Mouse (Mus musculus) retina, postnatal 7 days (tissue): ENCODE measurements around the gene Hp1bp3.

ENCODE experiments used
- DNase-seq: peaks from one replicate; pipeline ENCODE4 v3.0.0-alpha.2; 2012; ENCODE audit warnings: low read depth, low spot score

Gene Hp1bp3

GRCm38 (mm10) chr4:138222396-138222795 lies 6.3 kb downstream of the Hp1bp3 start:
- DNase-seq, result no peak

- DNase-seq, result no peak
Measured at GRCm38 (mm10) chr4:138223623-138224022, 7.5 kb downstream of the Hp1bp3 start.

DNA sequence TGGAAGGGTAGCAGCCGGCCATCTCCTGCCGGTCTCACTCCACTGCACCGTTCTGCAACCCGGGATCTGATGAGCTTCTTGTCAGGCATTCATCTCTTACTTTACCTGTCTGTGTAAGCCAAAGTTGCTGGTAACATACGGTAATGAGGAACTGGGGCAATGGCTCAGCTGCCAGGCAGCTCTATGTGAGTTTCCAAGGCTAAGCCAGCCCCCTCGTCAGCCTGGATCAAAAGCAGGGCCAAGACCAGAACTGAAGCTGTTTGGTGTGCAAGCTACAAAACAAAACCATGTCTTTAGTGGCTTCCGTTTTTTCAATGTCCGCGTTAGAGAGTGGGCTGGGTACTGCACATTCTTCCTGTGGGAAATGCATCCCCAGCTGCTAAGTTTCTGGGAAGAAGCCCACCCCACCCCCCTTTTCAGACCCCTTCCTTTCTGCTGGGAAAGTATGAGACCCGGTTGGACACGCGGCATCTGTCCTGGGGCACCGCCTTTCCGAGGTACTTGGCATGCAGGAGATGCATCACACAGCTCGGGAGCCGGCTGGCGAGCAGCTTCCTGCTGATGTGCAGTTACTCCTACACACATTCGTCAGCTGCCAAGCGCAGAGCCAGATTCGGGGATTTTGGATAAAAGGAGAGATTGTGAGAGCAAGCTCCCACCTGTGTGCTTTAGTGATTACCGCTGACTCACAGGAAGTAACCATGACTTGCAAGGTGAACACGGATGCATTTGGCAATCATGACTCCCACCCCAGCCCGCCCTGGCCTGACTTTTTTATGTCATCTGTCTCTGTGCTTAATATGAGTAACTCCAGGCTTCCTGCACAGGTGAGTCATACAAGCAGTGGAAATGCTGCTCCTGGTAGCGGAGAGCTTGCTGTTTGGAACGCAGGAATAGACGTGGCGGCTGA lies 30.9 kb downstream of the Hp1bp3 start:
- DNase-seq, result no peak

- DNase-seq, result peak; percentile 65
Measured at GRCm38 (mm10) chr4:138250088-138250960, 34.2 kb downstream of the Hp1bp3 start, which contains the start of the genes Sh2d5 and Kif17. TSS of gene Sh2d5 (plus strand) at chr4:138250403. TSS of gene Kif17 (plus strand) at chr4:138250435.

DNA sequence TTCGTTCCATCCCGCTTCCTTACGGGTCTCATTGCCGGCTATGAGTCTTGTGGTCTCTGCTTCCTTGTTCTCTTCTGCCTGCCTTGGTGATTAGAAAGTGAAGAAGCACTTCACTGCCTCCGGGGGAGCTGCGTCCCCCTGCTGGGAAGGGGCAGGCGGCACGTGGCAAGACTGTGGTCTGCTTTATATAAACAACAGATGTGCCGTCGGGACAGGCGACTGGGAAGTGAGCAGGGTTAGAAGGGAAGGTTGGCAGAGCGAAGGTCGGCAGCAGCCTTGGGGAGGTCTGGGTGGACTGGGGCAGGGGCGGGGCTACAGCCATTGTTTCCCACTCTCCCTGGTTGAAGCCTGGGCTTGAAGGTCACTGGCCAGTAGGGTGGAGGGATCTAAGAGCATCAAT lies 35.7 kb downstream of the Hp1bp3 start:
- no peak for DNase-seq

- no peak for DNase-seq
Measured at GRCm38 (mm10) chr4:138252231-138252630, 36.1 kb downstream of the Hp1bp3 start.

DNA sequence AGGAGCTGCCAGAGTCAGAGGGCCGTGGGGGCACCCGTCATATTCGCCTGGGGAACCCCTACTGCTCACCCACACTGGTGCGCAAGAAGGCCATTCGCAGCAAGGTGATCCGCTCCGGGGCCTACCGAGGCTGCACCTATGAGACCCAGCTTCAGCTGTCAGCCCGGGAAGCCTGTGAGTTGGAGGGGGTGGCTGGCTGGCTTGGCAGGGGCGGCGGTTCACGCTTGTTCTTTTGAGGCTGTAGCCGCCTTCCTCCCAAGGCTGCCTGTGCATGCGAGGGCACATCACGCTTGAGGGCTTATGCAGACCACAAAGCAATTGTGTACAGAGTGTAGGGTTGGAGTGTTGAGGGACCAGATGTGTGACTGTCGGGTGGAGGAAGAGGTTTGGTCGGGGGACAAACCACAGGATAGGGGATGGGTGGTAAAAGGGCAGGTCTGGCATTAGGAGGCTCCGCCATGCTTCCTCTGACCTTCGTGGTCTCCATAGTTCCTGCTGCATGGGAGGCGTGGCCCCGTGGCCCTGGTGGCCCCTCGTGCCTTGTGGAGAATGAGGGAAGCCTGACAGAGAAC lies 41.1 kb downstream of the Hp1bp3 start:
- DNase-seq, result no peak

GRCm38 (mm10) chr4:138258663-138259062 lies 42.6 kb downstream of the Hp1bp3 start:
- DNase-seq, result no peak

DNA sequence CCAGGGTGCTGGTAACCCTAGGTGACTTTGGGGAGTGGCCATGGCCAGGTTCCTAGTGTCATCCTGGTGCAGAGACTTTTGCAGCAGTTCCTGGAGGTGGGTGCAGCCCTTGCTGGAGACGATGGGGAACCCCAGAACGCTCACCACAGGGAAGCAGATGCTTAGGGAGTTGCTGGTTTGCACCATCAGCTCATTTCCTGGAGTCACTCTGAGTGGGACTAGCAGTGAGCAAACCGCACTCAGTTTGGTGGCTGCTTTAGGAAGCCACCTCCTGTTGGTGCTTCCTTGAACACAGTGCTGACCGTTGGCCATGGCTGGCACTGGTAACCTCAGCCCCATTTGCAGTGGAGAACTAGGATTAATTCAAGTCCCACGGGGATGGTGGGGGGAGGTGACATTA lies 43.4 kb downstream of the Hp1bp3 start:
- DNase-seq, result no peak

DNA sequence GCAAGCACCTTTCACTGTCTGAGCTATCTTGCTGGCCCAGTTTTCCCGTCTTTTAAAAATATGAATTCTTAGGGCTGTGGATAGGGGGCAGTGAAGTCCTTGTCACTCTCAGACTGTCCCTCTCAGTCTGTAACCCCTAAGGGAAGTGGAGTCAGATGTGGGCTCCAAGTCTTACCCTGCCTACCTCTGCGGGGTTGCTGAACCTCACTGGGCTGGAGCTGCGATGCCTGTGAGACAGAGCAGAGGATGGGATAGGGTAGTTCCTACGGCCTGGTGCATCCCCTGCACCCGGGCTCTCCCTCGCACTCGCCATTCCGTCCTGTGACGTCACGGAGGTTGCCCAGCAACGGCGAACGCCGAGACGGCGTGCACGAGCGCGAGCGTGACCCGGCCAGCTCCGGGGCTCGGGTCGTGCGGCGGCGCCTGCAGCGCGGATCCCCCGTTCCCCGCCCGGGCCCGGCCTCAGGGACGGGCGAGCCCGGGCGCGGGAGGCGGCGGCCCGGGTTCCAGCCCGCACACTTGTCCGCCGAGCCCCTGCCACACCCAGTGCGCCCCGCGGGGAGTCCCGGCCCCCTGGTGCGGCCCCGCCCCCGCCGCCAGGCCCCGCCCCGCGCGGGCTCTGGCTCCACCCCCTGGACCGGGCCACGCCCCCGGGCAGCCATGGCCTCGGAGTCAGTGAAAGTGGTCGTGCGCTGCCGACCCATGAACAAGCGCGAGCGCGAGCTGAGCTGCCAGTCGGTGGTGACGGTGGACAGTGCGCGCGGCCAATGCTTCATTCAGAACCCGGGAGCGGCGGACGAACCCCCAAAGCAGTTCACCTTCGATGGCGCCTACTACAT lies 46.0 kb downstream of the Hp1bp3 start:
- DNase-seq, result peak; percentile 73

DNA sequence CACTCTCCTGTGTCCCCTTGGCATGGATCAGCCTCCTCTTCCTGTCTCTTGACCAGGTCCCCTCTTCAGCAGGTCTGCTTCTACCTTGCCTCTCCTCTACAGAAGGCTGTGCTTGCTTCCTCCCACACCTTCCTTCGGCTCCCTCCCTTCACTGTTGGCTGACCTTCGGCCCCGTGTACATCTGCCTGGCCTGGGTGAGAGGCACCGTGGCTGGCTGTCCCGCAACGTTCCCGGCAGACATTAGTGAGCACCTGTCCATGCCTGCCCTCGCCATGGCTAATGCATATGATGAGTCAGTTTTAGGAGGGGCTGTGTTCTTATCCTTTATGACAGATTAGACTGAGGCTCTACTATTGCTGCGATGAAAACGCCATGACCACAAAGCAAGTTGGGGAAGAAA lies 51.8 kb downstream of the Hp1bp3 start:
- DNase-seq, result no peak

DNA sequence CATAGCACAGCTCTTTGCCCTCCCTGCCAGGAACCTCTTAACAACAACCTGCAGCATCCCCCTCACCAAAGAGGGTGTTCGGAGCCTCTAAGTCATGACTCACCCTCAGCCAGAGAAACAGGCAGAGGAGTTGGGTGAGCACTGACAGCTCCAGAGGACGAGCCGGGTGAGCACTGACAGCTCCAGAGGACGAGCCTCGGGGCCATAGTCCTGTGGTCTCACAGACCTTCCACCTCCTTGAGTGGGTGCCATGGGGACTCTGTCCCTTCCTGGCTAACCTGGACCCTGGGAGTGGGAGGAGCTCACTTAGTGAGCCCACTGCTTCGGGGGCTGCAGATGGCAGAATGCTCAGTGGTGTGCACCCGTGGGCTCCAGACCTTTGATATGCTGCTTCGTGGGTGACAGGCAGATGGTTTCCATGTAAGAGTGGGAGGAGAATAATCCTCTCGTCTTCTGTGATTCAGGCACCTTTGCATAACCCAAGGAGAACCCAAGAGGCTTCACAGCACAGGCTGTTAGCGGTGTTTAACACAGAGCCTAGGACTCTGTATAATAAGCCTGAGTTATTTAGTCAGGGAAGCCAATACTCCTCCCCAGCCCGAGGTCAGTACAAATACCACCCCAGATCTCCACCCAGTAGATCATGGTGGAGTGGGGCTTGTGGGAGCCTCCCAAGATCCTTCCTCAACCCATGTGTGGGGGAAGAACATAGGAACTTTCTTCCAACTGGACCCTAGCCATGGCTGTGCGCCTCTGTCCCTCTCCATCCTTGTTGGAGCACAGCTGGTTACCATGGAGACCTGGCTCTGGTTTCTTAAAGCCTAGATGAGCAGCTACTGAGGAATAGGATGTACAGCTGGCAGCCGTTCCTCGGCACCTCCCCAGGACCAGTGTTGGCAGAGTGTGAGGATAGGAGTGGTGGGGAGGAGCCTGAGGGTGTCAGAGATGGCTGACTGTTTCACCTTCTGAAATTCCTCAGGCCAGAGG lies 56.2 kb downstream of the Hp1bp3 start:
- no peak for DNase-seq

GRCm38 (mm10) chr4:138278346-138278745 lies 62.2 kb downstream of the Hp1bp3 start:
- no peak for DNase-seq

- peak; percentile 80 for DNase-seq
Measured at GRCm38 (mm10) chr4:138282834-138283233, 66.7 kb downstream of the Hp1bp3 start.

DNA sequence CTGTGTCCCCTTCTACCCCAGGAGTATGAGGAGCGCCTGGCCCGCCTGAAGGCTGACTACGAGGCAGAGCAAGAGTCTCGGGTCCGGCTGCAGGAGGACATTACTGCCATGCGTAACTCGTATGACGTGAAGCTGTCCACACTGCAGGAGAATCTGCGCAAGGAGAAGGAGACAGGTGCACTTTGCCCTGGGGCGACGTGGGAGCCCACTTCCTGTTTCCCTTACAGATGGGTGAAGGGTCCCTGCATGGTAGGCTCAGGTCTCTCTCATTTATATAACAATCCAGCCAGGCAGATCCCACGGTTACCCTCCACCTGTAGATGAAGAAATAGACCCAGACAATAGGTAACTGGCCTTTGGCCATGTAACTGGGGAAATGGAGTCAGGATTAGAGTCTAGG lies 70.3 kb downstream of the Hp1bp3 start:
- DNase-seq, result no peak

- no peak for DNase-seq
Measured at GRCm38 (mm10) chr4:138288691-138289090, 72.6 kb downstream of the Hp1bp3 start.

DNA sequence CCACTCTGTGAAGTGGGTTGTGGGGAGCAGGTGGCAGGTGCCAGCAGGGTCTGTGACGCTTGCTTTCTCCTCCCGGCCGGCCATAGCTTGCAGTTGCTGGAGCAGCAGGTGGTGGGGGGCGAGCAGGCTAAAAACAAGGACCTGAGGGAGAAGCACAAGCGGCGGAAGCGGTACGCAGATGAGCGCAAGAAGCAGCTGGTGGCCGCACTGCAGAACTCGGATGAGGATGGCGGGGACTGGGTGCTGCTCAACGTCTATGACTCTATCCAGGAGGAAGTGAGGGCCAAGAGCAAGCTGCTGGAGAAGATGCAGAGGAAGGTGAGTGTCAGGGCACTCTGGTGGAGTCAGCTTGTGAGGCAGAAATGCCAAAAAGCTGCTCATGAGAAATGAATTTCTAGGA lies 75.9 kb downstream of the Hp1bp3 start:
- DNase-seq, result no peak

DNA sequence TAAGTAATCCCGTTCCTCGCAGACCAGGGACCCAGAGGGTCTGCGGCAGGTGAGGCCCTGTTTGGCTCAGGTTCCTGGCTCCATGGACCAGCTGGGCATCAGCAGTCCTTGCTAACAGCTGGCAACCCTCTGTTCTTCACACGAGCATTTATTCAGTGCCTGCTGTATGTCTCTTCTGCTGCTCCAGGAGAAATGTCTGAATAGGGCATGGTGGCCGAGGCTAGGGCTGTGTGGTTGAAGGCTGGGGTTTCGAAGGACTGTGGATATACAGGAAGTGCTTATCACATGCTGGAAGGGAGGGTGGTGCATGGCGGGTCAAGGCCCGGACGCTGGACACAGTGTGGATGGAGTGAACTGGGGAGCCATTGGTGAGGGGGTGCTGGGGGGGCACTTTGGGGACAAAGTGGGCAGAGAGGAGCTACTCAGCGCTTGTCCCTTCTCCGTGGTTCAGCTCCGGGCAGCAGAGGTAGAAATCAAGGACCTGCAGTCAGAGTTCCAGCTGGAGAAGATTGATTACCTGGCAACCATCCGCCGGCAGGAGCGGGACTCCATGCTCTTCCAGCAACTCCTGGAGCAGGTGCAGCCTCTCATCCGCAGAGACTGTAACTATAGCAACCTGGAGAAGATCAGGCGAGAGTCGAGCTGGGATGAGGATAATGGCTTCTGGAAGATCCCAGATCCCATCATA lies 77.3 kb downstream of the Hp1bp3 start:
- DNase-seq, result no peak

GRCm38 (mm10) chr4:138293949-138294550 lies 78.0 kb downstream of the Hp1bp3 start:
- DNase-seq, result no peak
